Mouse (Mus musculus) naive thymus-derived CD4-positive, alpha-beta T cell, adult 5 months (primary cell): ENCODE measurements around the gene Sacs. TPM values are rescaled to one million over a fixed set of nuclear protein-coding genes. Genes with fewer than 3 reads are reported as not detected.

Source experiments
- polyA plus RNA-seq: library from polyadenylated mRNA; unstranded; fragments of 100-300 nt; shearing (Covaris generic); gene quantifications from one replicate; pipeline ENCODE4 v1.2.1, GENCODE M21; 2017

The Sacs gene
- polyA plus RNA-seq, result 12.8 TPM

DNA sequence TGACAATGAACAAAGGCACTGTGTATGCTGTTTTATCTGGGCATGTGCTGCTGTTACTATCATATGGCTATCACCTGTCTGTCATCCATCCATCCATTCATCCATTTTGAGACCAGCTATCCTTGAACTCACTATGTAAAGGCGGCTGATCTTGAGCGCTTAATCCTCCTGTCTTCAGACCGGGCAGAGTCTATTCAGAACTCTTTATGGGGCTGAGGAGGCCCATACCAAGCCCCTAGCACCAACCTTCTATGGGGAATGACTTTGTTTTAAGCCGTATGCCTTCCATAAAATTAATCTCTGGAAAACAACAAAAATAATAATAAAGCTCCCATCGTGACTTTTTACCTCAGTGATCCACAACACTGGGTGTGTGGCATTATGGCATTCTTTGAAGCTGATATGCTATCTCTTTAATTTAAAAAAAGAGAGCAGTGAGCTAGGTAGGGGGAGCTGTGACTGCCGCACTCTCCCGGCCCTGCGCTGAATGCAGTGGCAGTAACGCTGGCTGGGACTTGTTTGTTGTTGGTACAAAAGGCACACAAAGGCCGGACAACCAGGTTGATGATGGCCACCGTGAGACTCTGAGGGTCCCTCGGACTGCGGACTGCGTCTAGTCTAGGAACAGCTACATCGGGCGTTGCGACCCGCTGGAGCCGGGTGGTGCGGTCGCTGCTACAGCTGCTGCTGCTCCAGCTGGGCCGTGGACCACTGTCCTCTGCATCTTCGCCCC lies at the start of gene Sacs:
Gene Sacs (plus strand): TSS at position 464 of the 733 bp plus-strand sequence.

DNA sequence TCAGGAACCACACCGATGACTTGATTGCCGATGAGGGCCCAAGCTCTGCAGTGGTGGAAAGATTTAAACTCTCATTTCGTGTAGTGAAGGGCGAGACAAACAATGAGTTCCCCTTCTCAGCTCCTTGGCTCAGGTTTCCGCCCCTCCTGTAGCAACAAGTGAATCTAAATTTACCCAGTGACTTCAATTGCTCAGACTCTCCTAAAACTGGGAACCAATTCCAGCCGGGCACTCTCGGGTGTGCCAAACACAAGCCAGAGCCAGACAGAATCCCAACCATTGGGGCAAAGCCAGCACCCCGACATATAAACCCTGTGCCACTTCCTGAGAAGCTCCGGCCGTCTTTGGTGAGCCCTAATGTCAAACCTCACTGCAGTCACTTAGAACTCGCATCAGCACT lies 120.1 kb downstream of the Sacs start, which contains the start of gene Sgcg:
Gene Sgcg (minus strand): TSS at position 139 of the 400 bp plus-strand sequence.

Other genes with a start within 250 kb of the Sacs start
- gene Tnfrsf19, start 92.0 kb upstream of the Sacs start, polyA plus RNA-seq, result 0.72 TPM
- not detected for gene Sgcg, start 120.0 kb downstream of the Sacs start, polyA plus RNA-seq
- gene Arl11, start 171.3 kb downstream of the Sacs start, polyA plus RNA-seq, result 0.24 TPM
- gene Ebpl, start 222.0 kb downstream of the Sacs start, polyA plus RNA-seq, result 5.1 TPM